Mouse (Mus musculus) fibroblast of lung, adult 2 months (primary cell): ENCODE results near the gene Cd109.

Source experiments
- DNase-seq: peaks from one replicate; pipeline ENCODE4 v3.0.0-alpha.2; 2011; ENCODE audit warnings: low read depth

Cd109 gene

DNA sequence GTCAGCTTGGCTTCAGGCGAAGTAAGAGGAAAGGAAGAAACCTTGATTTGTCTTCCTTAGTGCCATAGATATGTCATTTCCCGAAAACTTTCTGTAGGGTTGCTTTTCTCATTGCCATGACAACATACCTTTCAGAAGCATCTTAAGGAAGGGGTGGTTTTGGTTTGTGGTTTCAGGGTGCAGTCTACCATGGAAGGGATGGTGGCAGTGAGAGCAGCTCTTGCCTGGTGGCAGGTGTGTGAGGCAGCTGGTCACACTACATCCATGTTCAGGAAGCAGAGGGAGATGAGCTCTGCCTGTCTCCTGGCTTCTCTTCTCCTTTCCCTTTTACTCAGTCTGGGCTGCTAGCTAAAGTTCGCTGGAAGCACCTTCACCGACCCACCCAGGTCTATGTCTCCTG lies 26.0 kb downstream of the Cd109 start:
- no peak for DNase-seq

DNA sequence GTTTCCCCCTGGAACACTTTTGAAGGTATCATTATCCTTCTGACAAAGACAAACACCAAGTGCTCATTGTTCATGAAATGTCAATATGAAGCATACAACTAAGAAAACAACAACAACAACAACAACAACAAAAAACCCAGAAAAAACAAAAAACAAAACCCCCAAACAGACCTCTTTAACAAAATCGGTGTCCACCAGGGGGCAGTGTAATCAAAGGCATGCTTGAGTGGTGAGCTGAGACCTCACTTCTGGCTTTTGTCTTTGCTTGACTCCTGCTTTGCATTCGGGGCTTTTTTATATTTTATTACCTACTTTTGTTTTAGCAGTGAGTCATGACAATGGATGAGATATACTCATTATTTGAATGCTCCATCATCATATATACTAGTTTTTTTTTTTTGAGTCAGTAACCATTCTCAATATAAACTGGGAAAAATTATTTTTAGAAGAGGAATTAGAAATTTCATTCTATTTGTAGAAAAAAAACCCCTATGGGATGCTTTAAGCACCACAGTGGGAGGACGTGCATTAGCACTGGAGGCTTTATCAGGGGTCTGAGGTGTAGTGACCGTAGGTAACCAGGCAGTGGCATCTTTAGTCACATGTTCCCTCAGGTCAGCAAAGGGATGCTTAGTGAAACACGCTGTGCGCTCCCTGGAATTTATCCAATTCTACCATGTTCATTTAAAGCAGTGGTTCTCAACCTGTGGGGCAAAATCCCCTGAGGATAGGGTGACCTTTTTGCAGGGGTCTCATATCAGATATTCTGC lies 30.8 kb downstream of the Cd109 start:
- no peak for DNase-seq

DNA sequence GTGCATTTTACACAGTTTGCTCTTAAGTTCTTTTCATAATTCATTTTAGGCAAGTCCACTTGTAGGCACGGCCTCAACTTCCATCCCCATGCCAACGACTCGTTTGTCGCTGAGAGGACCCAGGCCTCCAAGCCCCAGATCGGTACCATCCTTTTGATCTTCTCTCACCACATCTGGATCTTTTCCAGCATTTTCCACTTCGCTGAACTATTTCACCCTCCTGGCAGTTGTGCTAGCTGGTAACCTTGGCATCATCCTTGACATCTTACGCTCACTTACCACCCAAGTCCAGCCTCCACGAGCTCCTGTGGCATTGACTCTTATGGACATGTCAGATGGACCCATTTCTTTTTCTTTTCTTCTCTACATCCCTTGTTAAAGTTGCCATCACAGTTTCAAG lies 33.3 kb downstream of the Cd109 start:
- DNase-seq = no peak

DNA sequence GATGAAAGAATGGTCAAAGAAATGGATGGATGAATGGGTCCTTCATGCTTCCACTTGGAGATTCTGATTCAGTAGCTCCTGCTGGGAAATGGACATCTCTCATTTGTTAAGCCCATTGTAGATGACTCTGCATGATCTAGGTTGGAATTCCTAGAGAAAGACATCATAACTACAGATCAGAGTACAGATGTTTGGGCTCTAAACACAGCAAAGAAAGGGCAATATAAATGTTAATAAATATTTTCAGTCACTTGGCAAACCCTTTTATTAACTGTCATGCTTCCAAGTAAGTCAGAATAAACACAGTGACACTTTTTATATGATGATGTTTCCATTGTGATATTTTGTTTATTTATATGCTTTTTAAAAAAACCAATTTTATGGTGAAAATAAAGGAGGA lies 34.1 kb downstream of the Cd109 start:
- DNase-seq = no peak

DNA sequence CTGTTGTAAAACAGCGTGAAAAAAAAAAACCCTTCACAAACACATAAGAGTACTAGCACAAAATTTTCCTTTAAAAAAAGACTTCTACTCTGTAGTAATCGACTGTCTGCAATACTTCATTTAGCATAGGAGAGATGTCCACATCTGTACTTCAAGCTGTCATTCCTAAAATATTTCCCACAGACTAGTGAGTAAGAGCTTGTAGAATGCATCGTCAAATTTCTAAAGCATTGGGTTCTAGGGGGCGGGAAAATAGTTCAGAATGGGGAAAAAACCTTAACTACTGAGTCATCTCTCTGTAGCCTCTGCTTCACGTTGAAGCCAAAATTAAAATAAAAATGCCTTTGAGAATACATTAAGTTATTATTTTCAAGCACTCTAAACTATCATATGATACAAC lies 42.2 kb downstream of the Cd109 start:
- DNase-seq = peak; percentile 61

DNA sequence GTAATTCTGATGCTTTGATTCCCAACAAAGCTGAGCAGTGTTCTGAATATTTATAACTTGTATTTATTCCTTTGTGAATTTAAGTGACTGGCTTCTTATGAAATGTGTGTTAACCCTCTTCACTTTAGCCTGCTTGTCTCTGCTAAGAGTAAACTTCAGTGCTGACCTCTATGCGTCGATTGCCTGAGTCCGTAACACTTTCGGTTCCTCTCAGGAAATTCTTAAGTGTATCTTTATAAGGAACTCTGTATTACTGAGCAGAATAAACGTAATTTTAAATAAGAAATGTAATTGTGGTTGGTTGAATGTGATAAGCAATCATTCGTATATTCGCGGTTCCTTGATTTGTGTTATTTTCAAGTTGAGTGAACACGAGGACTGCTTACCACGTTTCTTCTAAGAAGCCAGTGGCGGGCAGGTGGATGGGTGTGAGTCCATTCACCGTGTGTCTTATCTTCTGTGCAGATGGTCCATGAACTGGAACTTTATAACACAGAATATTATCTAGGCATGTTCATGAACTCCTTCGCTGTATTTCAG lies 56.2 kb downstream of the Cd109 start:
- DNase-seq = no peak

DNA sequence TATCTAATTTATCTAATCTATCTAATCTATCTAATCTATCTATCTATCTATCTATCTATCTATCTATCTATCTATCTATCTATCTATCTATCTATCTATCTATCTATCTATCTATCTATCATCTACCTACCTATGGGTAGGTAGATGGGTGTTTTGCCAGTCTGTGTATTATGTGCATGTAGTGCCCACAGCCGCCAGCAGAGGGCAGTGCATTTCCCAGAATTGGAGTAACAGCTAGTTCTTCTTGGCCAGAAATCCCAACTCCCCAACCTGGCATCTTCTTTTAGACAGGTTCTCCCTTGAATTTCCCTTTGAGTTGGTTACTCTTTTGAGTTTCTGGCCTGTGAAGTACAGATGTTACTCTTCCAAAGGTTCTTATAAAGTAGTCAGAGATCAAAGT lies 85.3 kb downstream of the Cd109 start:
- DNase-seq = peak; percentile 47

DNA sequence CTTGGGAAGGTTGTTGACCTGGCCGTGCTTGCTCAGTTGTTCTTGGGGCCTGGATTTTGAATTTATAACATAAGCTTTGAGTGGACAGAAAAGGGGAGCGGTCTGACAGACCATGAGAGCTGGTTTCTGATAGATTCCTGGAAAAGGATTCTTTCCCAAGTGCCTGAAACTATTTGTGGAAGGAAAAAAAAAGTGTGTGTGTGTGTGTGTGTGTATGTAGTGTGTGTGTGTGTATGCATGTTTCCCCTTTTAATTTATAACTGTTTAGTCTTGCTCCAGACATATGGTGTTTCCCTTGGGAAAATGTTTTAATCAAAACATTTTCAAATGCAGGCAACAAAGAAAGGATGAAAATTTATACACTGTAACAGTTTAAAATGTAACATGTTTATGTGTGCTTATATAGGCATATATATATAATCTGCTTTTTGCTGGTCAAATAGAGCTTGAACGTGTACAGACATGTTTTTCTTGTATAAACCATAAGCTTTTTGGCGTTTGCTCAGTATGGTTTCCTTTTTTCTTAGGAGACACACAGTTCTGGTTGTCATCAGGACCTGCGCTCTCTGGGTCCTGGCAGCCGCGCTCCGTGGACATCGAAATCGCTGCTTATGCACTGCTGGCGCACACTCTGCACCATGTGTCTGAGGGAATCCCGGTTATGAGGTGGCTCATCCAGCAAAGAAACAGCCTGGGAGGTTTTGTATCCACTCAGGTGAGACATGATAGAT lies 87.3 kb downstream of the Cd109 start:
- DNase-seq = no peak

DNA sequence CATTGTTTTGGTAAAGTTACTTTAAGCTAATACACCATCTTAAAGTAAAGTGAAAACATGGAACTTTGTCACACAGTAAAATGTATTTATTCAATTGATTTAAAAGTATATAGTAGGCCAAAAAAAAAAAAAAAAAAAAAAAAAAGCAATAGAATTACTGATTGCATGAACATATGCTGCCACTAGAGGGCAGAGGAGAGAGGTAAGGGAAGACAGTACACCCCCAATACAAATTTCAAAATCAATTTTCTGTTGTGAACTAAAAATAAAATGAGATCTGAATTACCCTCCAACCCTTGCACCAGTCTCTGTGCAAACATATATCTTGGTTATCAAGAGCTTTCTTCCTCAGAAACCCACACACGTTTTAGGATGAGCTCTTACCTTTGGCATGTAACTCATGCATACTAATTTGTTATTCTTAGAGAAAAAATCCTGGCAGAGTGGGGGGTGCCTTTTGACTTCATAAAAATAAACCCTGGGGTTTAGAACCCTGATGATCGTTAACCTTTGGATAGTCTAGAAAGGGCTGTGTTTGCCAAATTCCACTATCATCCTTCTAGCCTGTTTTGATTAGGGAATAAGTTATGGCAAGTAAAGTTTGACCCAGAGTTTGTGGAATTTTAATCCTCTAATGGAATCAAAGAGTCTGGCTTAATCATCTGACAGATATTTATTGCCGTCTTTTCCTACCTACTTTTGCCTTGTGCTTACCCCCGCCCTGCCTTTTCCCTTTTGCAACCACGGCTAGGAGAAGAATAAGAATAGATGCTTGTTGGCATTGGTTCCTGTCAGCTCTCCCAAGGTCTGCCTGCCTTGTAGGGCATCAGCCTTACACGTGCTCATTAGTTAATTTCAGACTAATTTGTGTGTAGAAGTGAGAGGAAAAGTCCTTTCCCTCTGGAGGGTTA lies 105.8 kb downstream of the Cd109 start:
- no peak for DNase-seq

DNA sequence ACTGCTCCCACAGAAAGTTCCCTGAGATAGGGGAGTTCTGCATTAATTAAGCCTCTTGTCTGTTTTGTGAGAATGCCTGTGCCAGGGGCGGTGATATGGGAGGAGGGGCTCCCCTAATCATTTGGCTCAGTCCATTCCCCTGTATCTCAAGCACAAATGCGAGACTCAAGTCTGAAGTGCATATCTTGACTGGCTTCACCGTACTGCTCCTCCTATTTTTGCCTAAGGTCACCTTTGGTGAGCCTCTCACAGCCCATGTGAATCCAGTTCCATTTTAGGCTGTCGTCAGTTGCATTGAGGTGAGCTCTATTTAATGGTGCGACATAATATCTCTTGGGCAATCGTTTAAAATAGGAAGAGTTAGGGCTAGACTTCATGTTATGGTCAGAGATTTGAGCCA lies 116.6 kb downstream of the Cd109 start:
- DNase-seq = no peak

DNA sequence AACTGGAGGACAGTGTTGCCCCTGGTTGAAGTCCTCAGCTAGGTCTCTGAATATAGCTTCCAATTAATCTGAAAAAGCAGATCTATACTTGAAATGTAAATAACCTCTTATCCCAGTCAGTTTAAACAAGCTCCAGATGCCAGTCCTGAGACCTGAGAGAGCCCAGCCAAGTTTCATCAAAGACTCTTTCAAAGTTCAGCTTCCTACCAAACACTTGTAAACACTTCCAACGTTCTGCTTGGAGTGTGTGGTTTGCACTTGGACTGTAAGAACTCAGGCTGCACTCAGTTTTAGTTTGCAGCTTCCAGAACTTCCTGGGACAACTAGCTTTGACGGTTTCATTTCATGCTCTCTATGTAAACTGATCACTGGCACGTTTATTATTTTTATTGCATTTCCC lies 120.2 kb downstream of the Cd109 start:
- no peak for DNase-seq

DNA sequence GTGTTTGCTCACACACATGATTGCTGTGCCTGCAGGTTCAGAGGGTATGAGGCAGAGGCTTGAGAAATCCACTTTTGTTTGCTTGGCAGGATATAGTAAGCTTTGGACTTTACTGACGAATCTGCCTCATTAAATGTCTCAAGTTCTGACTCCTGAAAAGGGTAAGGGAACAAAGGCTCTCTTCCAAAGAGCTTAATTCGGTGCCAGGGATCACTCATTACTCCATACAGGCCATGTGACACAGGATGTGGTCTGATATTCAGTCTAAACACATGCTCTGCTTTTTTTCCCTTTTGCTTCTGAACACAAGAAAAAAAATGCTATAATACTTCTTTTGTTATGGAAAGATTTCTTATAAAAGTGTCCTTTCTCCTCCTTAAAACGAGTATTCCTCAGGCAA lies 126.7 kb downstream of the Cd109 start:
- peak; percentile 94 for DNase-seq

DNA sequence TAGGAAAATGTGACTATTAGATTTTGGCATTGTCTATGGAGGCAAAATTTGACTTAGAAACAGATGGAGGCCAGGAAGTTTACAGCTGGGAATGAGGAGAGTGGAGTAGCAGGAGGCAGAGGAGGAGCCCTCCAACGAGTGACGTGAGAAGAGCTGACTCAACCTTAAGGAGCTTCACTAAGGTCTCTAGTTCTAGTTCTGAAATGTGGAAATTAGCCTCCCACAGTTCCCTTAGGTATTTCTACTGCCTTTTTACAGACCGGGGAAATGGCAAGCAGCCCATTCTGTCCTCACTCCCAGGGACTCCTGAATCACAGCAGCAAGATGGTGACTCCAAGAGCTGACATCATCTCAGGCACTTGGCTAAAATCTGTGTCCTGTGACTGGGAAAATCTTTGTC lies 134.9 kb downstream of the Cd109 start:
- peak; percentile 96 for DNase-seq
